Mouse (Mus musculus): ENCODE results near the gene Traf4. TPM values are rescaled to one million over a fixed set of nuclear protein-coding genes. Genes with fewer than 3 reads are reported as not detected.

The Traf4 gene
- total and polyA plus RNA-seq, 3 experiments = 34.4 to 42.0 TPM; not detected in 1

DNA sequence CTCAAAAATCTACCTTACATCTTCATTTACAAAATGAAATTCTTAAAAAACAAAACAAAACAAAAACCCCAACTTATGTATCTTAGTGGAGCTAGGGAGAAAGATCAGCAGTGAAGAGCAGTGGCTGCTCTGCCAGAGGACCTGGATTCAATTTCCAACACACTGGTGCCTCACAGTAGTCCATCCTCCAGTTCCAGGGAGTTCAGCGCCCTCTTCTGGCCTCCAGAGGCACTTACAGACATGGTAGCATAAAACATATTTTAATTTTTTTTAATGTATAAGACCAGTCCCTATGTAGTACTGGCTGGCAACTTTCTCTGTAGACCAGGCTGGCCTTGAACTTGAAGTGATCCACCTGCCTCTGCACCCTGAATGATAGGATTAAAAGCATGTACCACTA lies 14.2 kb downstream of the Traf4 start:
- TF ChIP-seq CTCF (IDR thresholded peaks at IDR 0.05 in 2 of 3, conservative IDR thresholded peaks at IDR 0.05 in 1 of 3; ENCODE audit: control insufficient read depth in 1 of 3, insufficient read depth in 1 of 3, low read depth in 2 of 3, low read length in 3 of 3, poor library complexity in 1 of 3, severe bottlenecking in 1 of 3) (peak; percentile 75 to 95 (median 88)), SMC3 (IDR thresholded peaks at IDR 0.05; ENCODE audit: low read depth, low read length) (peak; percentile 96), JUND (IDR thresholded peaks at IDR 0.05; ENCODE audit: low read depth, low read length) (peak; percentile 49; the same call in 1 of the 2 replicates), ZC3H11A (IDR thresholded peaks at IDR 0.05; ENCODE audit: low read depth, low read length) (peak; percentile 96), HCFC1 (IDR thresholded peaks at IDR 0.05; ENCODE audit: low read depth, low read length) (no peak), ZNF384 (IDR thresholded peaks at IDR 0.05; ENCODE audit: low read depth, low read length) (peak; percentile 89), TBP (IDR thresholded peaks at IDR 0.05; ENCODE audit: low read depth, low read length) (0 out of 2 replicates have a peak, but pooled peaks have one; percentile 20), RAD21 (IDR thresholded peaks at IDR 0.05; ENCODE audit: low read depth, low read length) (peak; percentile 93), MAFK (IDR thresholded peaks at IDR 0.05; ENCODE audit: borderline replicate concordance, low read depth, low read length) (no peak)
- no peaks in the 10 kb centered on the region; a peak in 1 of 4 replicates for H3K36me3 ChIP-seq (ENCODE audit: control insufficient read depth in 1 of 2, insufficient read depth in 2 of 2, low read length in 2 of 2)
- peak; percentile 85 for DNase-seq (ENCODE audit: low read depth, low spot score)
- H3K4me1 ChIP-seq (ENCODE audit: control insufficient read depth in 1 of 2, insufficient read depth in 2 of 2, low read length in 2 of 2) = no peaks in the 10 kb centered on the region
- no peak overlapping the region for H3K9ac ChIP-seq (ENCODE audit: control insufficient read depth, low read depth, low read length, poor library complexity, severe bottlenecking)
- no peaks in the 10 kb centered on the region for H3K9me3 ChIP-seq (replicated peaks; ENCODE audit: insufficient read depth, low read length)
- H3K4me3 ChIP-seq (ENCODE audit: control insufficient read depth in 1 of 2, insufficient read depth in 1 of 2, low read depth in 2 of 2, low read length in 2 of 2) = no peak overlapping the region
- H3K27ac ChIP-seq (ENCODE audit: control insufficient read depth, low read depth, low read length) = no peak overlapping the region
- no peaks in the 10 kb centered on the region for H3K79me2 ChIP-seq (ENCODE audit: control insufficient read depth, insufficient read depth, low read length, poor library complexity)
- H3K27me3 ChIP-seq (ENCODE audit: control insufficient read depth in 1 of 2, insufficient read depth in 2 of 2, low read length in 2 of 2) = no peaks in the 10 kb centered on the region

DNA sequence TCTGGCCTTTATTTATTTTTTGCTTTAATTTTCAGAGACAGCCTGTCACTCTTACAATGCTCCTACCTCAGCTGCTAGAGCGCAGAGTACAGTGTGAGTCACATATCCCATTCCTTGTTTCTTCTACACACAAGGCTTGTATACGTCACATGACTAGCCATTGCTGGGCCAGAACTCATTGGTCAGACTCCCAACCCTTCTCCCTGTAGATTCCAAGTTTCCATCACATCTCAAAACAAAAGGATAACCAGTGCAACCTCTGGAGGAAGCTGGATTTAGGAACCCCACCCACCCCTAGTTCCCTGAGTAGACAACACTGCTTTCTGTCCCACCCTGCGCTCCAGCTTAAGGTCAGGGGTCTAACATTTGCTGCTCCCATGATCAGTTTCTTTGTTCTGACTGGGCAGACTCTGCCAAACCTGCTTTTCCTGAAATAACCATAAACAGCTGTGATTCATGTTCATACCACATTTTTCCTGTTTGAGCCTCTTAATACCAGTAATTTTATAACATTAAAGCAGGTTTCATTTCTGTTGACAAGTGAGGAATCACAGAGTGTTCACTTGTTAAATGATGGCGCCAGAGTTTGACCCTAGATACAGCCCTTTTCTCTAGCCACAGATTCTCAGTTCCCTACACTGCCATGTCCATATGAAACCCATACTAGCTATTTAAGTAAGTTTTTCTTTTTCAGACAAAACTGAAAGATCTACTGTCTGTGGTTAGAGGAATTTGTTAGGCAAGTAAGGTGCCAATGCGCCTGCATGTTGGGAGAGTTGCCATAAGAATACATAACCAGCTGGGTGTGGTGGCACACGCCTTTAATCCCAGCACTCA lies 18.5 kb downstream of the Traf4 start:
- peaks cover 0 to 1% of the 10 kb centered on the region in 2 experiments; a peak in 2 of 4 replicates for H3K36me3 ChIP-seq (ENCODE audit: control insufficient read depth in 1 of 2, insufficient read depth in 2 of 2, low read length in 2 of 2)

DNA sequence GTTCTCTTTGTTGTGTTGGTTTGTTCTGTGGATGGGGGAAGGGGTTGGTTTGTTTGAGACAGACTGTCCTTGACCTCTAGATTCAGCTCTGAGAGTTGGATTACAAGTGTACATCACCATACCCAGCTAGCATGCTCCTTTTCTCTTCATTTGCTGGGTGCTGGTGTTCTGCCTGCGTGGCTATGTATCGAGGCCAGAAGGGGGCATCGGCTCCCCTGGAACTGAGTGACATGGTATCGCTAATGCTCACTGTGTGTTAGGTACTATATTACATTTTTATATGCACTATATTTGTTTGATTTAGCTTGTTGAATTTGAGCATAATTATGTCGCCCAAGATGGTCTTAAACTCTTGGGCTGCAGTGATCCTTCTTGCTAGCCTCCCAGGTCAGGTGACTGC lies 19.2 kb downstream of the Traf4 start:
- H3K36me3 ChIP-seq (ENCODE audit: control insufficient read depth in 1 of 2, insufficient read depth in 2 of 2, low read length in 2 of 2) = peaks cover 1 to 2% of the 10 kb centered on the region in 2 experiments
- no peak for DNase-seq (ENCODE audit: low read depth, low spot score)
- TF ChIP-seq RAD21 (IDR thresholded peaks at IDR 0.05; ENCODE audit: low read depth, low read length) (no peak; the same call in 1 of the 2 replicates), POLR2AphosphoS5 (IDR thresholded peaks at IDR 0.05; ENCODE audit: borderline replicate concordance, low read depth, low read length) (no peak), KAT2A (conservative IDR thresholded peaks at IDR 0.05; ENCODE audit: low read depth, low read length) (no peak), CTCF (IDR thresholded peaks at IDR 0.05 in 2 of 3, conservative IDR thresholded peaks at IDR 0.05 in 1 of 3; ENCODE audit: control insufficient read depth in 1 of 3, insufficient read depth in 1 of 3, low read depth in 2 of 3, low read length in 3 of 3, poor library complexity in 1 of 3, severe bottlenecking in 1 of 3) (peak in 2 of 3 experiments; percentile 32 to 41; a peak in 5 of 6 replicates), POLR2A (IDR thresholded peaks at IDR 0.05; ENCODE audit: control insufficient read depth in 1 of 2, insufficient read depth in 1 of 2, low read depth in 1 of 2, low read length in 2 of 2, poor library complexity in 1 of 2) (no peak), MYC (IDR thresholded peaks at IDR 0.05; ENCODE audit: low read depth, low read length) (no peak), SMC3 (IDR thresholded peaks at IDR 0.05; ENCODE audit: low read depth, low read length) (peak; percentile 19; the same call in 1 of the 2 replicates), TCF12 (IDR thresholded peaks at IDR 0.05; ENCODE audit: low read depth, low read length) (no peak)
- no peaks in the 10 kb centered on the region for H3K27me3 ChIP-seq (ENCODE audit: control insufficient read depth in 1 of 2, insufficient read depth in 2 of 2, low read length in 2 of 2)
- no peaks in the 10 kb centered on the region; the same call in 1 of the 2 replicates for H3K79me2 ChIP-seq (ENCODE audit: control insufficient read depth, insufficient read depth, low read length, poor library complexity)
- no peak overlapping the region for H3K27ac ChIP-seq (ENCODE audit: control insufficient read depth, low read depth, low read length)
- H3K9me3 ChIP-seq (replicated peaks; ENCODE audit: insufficient read depth, low read length) = no peaks in the 10 kb centered on the region
- H3K4me3 ChIP-seq (ENCODE audit: control insufficient read depth in 1 of 2, insufficient read depth in 1 of 2, low read depth in 2 of 2, low read length in 2 of 2) = no peak overlapping the region
- H3K9ac ChIP-seq (ENCODE audit: control insufficient read depth, low read depth, low read length, poor library complexity, severe bottlenecking) = no peak overlapping the region
- H3K4me1 ChIP-seq (ENCODE audit: control insufficient read depth in 1 of 2, insufficient read depth in 2 of 2, low read length in 2 of 2) = peaks cover under 1 to 5% of the 10 kb centered on the region in 2 experiments

More for the DNA sequence above, 18.5 kb downstream of the Traf4 start:
- H3K79me2 ChIP-seq (ENCODE audit: control insufficient read depth, insufficient read depth, low read length, poor library complexity) = no peaks in the 10 kb centered on the region
- no peaks in the 10 kb centered on the region for H3K9me3 ChIP-seq (replicated peaks; ENCODE audit: insufficient read depth, low read length)
- no peaks in the 10 kb centered on the region for H3K4me1 ChIP-seq (ENCODE audit: control insufficient read depth in 1 of 2, insufficient read depth in 2 of 2, low read length in 2 of 2)
- no peak for TF ChIP-seq E2F4 (IDR thresholded peaks at IDR 0.05; ENCODE audit: borderline replicate concordance, low read depth, low read length)
- TF ChIP-seq MYC (IDR thresholded peaks at IDR 0.05; ENCODE audit: low read depth, low read length) = no peak
- no peak for TF ChIP-seq ZKSCAN1 (IDR thresholded peaks at IDR 0.05; ENCODE audit: low read depth, low read length)
- TF ChIP-seq ETS1 (IDR thresholded peaks at IDR 0.05; ENCODE audit: low read depth, low read length) = no peak
- no peak for TF ChIP-seq ZMIZ1 (IDR thresholded peaks at IDR 0.05; ENCODE audit: low read depth, low read length)
- TF ChIP-seq RAD21 (IDR thresholded peaks at IDR 0.05; ENCODE audit: low read depth, low read length) = no peak
- no peak for TF ChIP-seq POLR2AphosphoS2 (IDR thresholded peaks at IDR 0.05; ENCODE audit: low read length)
- no peak for TF ChIP-seq TAL1 (IDR thresholded peaks at IDR 0.05; ENCODE audit: low read length)
- no peak for TF ChIP-seq MYB (IDR thresholded peaks at IDR 0.05; ENCODE audit: low read depth, low read length)
- no peak for TF ChIP-seq EP300 (IDR thresholded peaks at IDR 0.05; ENCODE audit: low read depth in 1 of 2, low read length in 2 of 2)
- no peak overlapping the region for H3K27ac ChIP-seq (ENCODE audit: control insufficient read depth, low read depth, low read length)
- no peaks in the 10 kb centered on the region for H3K27me3 ChIP-seq (ENCODE audit: control insufficient read depth in 1 of 2, insufficient read depth in 2 of 2, low read length in 2 of 2)
- H3K4me3 ChIP-seq (ENCODE audit: control insufficient read depth in 1 of 2, insufficient read depth in 1 of 2, low read depth in 2 of 2, low read length in 2 of 2) = no peak overlapping the region
- no peak for DNase-seq (ENCODE audit: low read depth, low spot score)
- no peak overlapping the region for H3K9ac ChIP-seq (ENCODE audit: control insufficient read depth, low read depth, low read length, poor library complexity, severe bottlenecking)
